Mouse (Mus musculus) forebrain, embryonic 15.5 days (tissue): ENCODE measurements around the gene Slc51a. TPM values are rescaled to one million over a fixed set of nuclear protein-coding genes. Genes with fewer than 3 reads are reported as not detected.
"Not testable (repeated sequence)": the region's sequence is repeated elsewhere in the genome, so short reads cannot be mapped to it uniquely, and the experiment has no call there.

Experiments used
- ATAC-seq: fragments of 200-750 bp; cut with Nextera tagmentation; replicated peaks from 2 replicates; pipeline ENCODE4 v1.8.0; 2017; ENCODE audit warnings: mild to moderate bottlenecking, moderate TSS enrichment, moderate library complexity
- H3K27ac ChIP-seq: fragments of 300-500 bp; sonication (generic); replicated peaks from 2 replicates; pipeline ENCODE4 v1.5.1; 2015; ENCODE audit warnings: mild to moderate bottlenecking, inconsistent platforms
- H3K27me3 ChIP-seq: fragments of 300-500 bp; sonication (generic); 2 replicates; pipeline ENCODE4 v1.6.1; 2015; ENCODE audit warnings: inconsistent platforms
- H3K36me3 ChIP-seq: fragments of 300-500 bp; sonication (generic); 2 replicates; pipeline ENCODE4 v1.6.1; 2015; ENCODE audit warnings: mild to moderate bottlenecking, inconsistent platforms
- H3K4me1 ChIP-seq: fragments of 300-500 bp; sonication (generic); 2 replicates; pipeline ENCODE4 v1.6.1; 2015; ENCODE audit warnings: inconsistent platforms
- H3K4me2 ChIP-seq: fragments of 300-500 bp; sonication (generic); replicated peaks from 2 replicates; pipeline ENCODE4 v1.6.1; 2015; ENCODE audit warnings: mild to moderate bottlenecking, inconsistent platforms
- H3K4me3 ChIP-seq: fragments of 300-500 bp; sonication (generic); 2 replicates; pipeline ENCODE4 v1.5.1; 2015; ENCODE audit warnings: mild to moderate bottlenecking, inconsistent platforms
- H3K9ac ChIP-seq: fragments of 300-500 bp; sonication (generic); replicated peaks from 2 replicates; pipeline ENCODE4 v1.6.1; 2015; ENCODE audit warnings: mild to moderate bottlenecking, inconsistent platforms
- H3K9me3 ChIP-seq: fragments of 300-500 bp; sonication (generic); 2 replicates; pipeline ENCODE4 v1.6.1; 2016; ENCODE audit warnings: inconsistent platforms
- WGBS: fragments of 180-500 bp; shearing (Covaris S2); methylation state at CpG from one replicate; pipeline ENCODE4 v1.1.7; 2015; ENCODE audit warnings: mixed read lengths; 5-methylcytosine and 5-hydroxymethylcytosine counted together
- polyA plus RNA-seq: library from polyadenylated mRNA; unstranded; fragments of >200 nt; fragmentation: Nextera tagmentation; extraction: Ambion mirVana; gene quantifications from 2 replicates; pipeline ENCODE4 v1.2.1, GENCODE M21; 2015

Gene Slc51a
- polyA plus RNA-seq, 1 experiment from 2014 or later, result 0.29 TPM

DNA sequence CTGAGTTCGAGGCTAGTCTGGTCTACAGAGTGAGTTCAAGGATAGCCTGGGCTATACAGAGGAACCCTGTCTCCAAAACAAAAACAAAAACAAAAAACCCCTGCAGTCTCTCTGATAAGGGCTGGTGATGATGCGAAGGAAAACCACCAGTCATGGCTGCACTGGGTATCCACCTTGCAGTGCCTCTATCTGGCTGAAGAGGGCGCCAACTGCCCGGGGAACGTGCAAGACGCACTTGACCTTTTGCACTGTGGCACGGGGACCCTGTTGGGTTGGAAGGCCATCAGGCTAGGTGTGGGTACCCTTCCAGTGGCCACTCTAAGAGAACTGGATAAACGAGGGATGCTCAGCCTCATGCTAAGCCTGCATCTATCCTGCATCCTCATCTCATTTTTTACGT is 19.7 kb upstream of the Slc51a start:
- H3K27ac ChIP-seq, result no peak overlapping the region
- no peak overlapping the region for H3K4me3 ChIP-seq
- no peaks in the 10 kb centered on the region for H3K9me3 ChIP-seq
- H3K4me1 ChIP-seq, result peaks cover 13% of the 10 kb centered on the region
- no peak overlapping the region for H3K9ac ChIP-seq
- 23% methylated on average over 9 of the region's 9 CpGs for whole genome bisulfite sequencing
- H3K4me2 ChIP-seq, result no peak overlapping the region
- H3K36me3 ChIP-seq, result no peaks in the 10 kb centered on the region
- 0 out of 2 replicates have a peak, but pooled peaks have one; percentile 15 for ATAC-seq
- H3K27me3 ChIP-seq, result no peaks in the 10 kb centered on the region

DNA sequence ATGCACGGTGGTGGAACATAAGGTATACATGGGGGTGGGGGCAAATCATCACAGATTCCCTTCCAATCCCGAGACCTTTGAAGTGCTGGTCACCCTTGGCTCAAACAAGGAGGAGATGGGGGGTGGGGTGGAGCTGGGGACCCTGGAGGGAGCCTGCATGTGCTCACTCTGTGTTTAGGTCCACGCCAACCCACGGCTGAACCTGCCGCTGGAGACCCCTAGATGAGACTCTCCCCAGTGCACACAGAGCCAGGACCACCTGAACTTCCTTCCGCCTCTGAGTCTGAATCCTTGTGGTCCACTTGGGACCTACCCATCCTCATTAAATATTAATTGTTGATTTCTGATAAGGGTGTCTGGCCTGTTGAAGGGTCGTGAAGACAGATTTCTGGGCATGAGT is 19.2 kb upstream of the Slc51a start:
- no peaks in the 10 kb centered on the region for H3K27me3 ChIP-seq
- H3K9ac ChIP-seq, result no peak overlapping the region
- no peak for ATAC-seq
- H3K27ac ChIP-seq, result no peak overlapping the region
- no peak overlapping the region for H3K4me3 ChIP-seq
- H3K4me2 ChIP-seq, result no peak overlapping the region
- peaks cover 13% of the 10 kb centered on the region for H3K4me1 ChIP-seq
- no peaks in the 10 kb centered on the region for H3K36me3 ChIP-seq
- no peaks in the 10 kb centered on the region for H3K9me3 ChIP-seq
- 81% methylated on average over 7 of the region's 7 CpGs for WGBS

DNA sequence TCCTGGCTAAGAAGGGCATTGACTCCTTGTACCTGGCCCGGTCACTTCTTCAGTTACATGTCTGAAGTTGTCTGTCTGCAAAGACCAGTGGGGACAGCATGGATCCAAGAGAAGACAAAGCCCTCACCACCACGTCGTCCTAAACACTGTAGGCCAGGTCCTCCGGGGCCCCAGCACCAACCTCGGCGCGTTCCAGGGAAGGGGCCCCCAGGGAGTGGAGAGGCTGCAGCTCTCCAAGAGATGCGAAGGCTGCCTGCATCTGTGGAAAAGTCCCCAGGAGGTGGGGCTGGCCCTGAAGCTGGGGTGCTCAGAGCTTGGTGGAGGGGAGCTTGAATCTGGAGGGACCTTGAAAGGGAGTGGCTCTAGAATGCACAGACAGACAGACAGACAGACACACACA is 18.6 kb upstream of the Slc51a start:
- Histone ChIP-seq H3K4me2 (no peak overlapping the region), H3K4me3 (no peak overlapping the region), H3K27me3 (no peaks in the 10 kb centered on the region), H3K36me3 (no peaks in the 10 kb centered on the region), H3K9me3 (no peaks in the 10 kb centered on the region), H3K27ac (no peak overlapping the region), H3K9ac (no peak overlapping the region), H3K4me1 (peaks cover 13% of the 10 kb centered on the region)
- ATAC-seq, result no peak
- WGBS, result 79% methylated on average over 8 of the region's 8 CpGs

DNA sequence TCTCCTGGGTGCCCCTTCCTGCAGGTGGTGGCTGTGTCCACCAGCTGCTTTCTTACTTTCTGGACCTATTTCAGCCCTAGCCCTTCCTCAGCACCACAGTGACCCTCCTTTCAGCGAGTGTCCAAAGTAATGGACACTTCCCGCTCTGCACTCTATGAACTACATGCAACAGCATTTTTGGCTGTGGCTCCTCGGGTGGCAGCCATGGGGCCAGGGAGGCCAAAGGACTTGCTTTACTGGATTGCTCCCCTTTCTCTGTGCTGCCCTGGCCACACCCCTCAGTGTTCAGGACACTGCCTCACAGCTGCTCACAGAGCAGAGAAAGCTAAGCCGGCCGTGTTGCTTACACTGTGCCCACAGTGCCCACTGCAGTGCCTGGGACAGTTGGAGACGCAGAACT is 16.0 kb upstream of the Slc51a start:
- Histone ChIP-seq H3K4me3 (no peak overlapping the region), H3K4me2 (no peak overlapping the region), H3K4me1 (peaks cover 6% of the 10 kb centered on the region), H3K9me3 (no peaks in the 10 kb centered on the region), H3K36me3 (no peaks in the 10 kb centered on the region), H3K27ac (no peak overlapping the region), H3K9ac (no peak overlapping the region), H3K27me3 (no peaks in the 10 kb centered on the region)
- WGBS, result 73% methylated on average over 6 of the region's 6 CpGs
- no peak for ATAC-seq

DNA sequence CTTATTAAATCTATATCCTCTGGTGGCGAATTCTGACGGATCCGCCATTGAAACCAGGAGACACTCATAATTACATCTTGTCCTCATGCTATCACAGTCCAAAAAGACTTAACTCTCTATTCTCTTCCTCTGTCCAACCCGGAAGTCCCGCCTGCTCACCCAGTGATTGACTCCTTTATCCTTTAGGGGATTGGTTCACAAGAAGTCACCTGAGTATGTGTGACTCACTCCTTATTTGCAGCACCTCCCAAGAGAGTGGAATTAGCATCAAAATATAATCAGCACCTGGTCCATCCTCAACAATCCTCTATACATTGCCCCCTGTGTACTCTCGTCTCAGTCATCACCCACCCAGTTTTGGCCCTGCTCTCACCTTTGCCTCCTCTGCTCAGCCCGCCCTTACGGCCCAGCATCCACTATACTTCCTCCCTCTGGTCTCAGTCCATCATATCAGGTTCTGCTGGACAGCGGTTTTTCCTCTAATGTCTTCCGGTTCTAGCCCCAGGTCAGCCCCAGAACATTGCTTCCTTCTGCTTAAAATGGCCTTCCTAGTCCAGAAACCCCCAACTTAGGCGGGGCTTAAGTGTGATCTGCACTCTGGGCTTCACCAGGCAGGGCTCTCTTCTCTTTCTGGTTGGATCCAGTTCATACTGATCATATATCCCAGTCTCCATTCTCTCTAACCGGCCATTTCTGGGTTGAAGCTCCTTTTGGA is 15.1 kb upstream of the Slc51a start:
- whole genome bisulfite sequencing, result 90% methylated on average over 12 of the region's 12 CpGs
- Histone ChIP-seq H3K27ac (no peak overlapping the region), H3K4me3 (no peak overlapping the region), H3K4me2 (no peak overlapping the region), H3K27me3 (no peaks in the 10 kb centered on the region), H3K4me1 (peaks cover 6% of the 10 kb centered on the region; the same call in 1 of the 2 replicates), H3K9ac (no peak overlapping the region), H3K36me3 (no peaks in the 10 kb centered on the region), H3K9me3 (no peaks in the 10 kb centered on the region)
- no peak for ATAC-seq

DNA sequence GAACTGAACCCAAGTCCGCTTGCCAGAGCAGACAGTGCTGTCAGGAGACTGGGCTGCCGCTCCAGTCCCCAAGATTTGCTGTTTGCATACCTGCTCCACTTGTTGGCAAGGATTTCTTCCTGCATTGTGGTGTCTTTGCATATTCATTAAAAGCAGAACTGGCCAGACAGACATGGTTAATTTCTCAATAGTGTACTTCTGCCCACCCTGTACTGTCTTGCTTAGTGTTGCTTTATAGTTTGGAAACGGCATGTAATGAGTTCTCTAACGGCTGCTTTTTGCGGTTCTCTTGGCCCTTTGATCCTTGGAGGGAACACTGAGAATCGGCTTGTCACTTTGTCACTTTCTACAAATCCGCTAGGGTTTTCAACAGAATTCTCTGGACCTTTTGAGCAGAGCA is 13.8 kb upstream of the Slc51a start:
- Histone ChIP-seq H3K27ac (no peak overlapping the region), H3K9me3 (no peaks in the 10 kb centered on the region), H3K9ac (no peak overlapping the region), H3K4me1 (peaks cover 6% of the 10 kb centered on the region; the same call in 1 of the 2 replicates), H3K4me2 (no peak overlapping the region), H3K4me3 (no peak overlapping the region), H3K36me3 (no peaks in the 10 kb centered on the region), H3K27me3 (no peaks in the 10 kb centered on the region)
- WGBS, result 61% methylated on average over 7 of the region's 7 CpGs
- ATAC-seq, result no peak

DNA sequence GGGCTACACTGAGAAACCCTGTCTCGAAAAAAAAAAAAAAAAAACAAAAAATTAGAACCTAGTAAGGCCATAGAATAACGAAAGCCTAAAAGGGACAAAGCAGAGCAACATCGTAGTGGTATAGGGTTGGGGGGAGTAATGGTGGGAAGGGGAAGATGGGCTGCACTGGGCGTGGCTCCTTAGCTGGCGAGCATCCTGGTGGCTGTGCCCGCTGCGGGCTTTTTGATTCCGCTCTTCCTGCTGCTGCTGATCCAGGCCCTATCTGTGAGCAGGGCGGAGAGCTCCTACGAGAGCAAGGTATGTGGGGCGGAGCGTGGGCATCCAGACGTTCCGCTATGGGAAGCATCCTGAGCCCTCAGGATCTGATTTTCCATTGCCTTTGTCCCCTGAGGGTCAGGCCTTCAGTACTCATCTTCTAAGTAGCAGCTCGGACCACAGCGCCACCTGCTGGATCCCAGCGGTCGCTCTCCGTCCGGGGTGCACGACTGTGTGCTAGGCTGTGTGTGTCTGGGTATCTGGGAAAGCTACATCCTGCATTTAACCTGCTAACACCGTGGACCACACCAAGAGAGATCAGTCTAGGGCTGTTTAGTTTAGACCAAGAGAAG is 11.9 kb upstream of the Slc51a start:
- Histone ChIP-seq H3K36me3 (no peaks in the 10 kb centered on the region), H3K9ac (peak overlapping the region; percentile 65), H3K4me2 (peak overlapping the region; percentile 60), H3K4me1 (peaks cover 6% of the 10 kb centered on the region; the same call in 1 of the 2 replicates), H3K9me3 (no peaks in the 10 kb centered on the region), H3K4me3 (peak overlapping the region; percentile 44), H3K27ac (peak overlapping the region; percentile 63; the same call in 1 of the 2 replicates), H3K27me3 (no peaks in the 10 kb centered on the region)
- ATAC-seq, result peak; percentile 95
- WGBS, result 8% methylated on average over 22 of the region's 22 CpGs

DNA sequence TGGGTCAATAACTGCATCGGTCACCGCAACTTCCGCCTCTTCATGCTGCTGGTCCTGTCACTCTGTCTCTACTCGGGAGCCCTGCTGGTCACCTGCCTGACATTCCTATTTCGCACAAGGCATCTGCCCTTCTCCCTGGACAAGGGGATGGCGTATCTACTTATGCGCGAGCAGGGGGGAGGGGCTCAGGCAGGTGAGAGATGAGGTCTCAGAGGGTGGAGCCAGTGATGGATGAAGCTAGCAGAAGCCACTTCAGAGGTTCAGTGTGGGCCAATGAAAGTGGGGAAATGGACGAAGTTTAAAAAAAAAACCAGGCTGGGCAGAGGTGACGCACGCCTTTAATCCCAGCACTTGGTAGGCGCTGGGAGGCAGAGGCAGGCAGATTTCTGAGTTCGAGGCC is 11.3 kb upstream of the Slc51a start:
- no peaks in the 10 kb centered on the region for H3K9me3 ChIP-seq
- peaks cover 6% of the 10 kb centered on the region; the same call in 1 of the 2 replicates for H3K4me1 ChIP-seq
- H3K27ac ChIP-seq, result no peak overlapping the region
- no peak for ATAC-seq
- no peak overlapping the region for H3K4me3 ChIP-seq
- no peak overlapping the region for H3K9ac ChIP-seq
- no peaks in the 10 kb centered on the region for H3K36me3 ChIP-seq
- H3K4me2 ChIP-seq, result no peak overlapping the region
- no peaks in the 10 kb centered on the region for H3K27me3 ChIP-seq
- WGBS, result 75% methylated on average over 13 of the region's 13 CpGs

DNA sequence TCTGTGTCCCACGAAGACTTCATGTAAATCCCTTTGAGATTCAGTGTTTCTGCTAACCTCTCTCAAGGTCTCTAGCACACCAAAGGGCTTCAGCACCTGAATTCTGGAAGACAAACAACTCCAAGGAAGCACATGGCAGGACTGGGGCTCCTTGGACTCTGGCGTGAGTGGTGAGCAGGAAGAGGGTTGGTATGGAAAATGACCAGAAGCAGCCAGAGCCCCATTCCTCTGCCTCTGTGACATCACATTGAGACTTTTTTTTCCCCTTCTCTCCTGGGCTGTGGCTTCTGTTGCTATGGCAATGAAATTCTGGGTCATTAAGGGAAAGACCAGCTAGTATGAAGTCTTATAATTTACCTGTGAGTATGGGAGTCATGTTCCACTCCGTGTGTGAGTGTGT is 8.3 kb upstream of the Slc51a start, which contains the start of gene Zdhhc19:
Zdhhc19 (plus strand) TSS at position 301 of the 400 bp plus-strand sequence.
- Histone ChIP-seq H3K9me3 (no peaks in the 10 kb centered on the region), H3K4me2 (no peak within 1 kb of the TSS), H3K36me3 (no peaks in the 10 kb centered on the region), H3K4me3 (no peak within 1 kb of the TSS), H3K27me3 (no peaks in the 10 kb centered on the region), H3K4me1 (peaks cover 6% of the 10 kb centered on the region; the same call in 1 of the 2 replicates), H3K27ac (no peak within 1 kb of the TSS), H3K9ac (no peak within 1 kb of the TSS)
- WGBS, result 78% methylated on average over 3 of the region's 3 CpGs
- no peak for ATAC-seq

DNA sequence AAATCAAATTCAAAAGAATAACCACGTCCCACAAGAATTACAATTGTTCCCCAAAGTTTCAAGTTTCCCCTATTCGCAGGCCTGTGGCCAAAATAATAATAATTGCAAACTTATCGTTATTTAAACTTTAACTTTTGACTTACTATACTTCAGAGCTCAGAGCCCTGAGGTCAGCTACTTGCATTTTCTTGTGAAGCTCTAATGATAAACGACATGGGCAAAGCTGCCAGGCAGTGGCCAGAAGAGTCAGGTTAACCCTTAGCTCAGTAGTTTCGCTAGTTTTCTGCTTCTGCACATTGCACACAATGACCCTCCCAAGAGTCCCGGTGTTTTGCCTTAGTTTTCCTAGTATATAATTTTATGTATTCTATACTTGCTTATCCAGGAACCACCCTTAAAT is 6.7 kb upstream of the Slc51a start:
- not testable (repeated sequence) for ATAC-seq, H3K9me3 ChIP-seq, H3K27me3 ChIP-seq, H3K36me3 ChIP-seq, H3K27ac ChIP-seq, H3K9ac ChIP-seq, H3K4me1 ChIP-seq, H3K4me2 ChIP-seq, H3K4me3 ChIP-seq
- 78% methylated on average over 6 of the region's 6 CpGs for WGBS

GRCm38 (mm10) chr16:32488939-32489338 is 1.3 kb upstream of the Slc51a start:
- Histone ChIP-seq H3K36me3 (no peaks in the 10 kb centered on the region), H3K4me1 (no peaks in the 10 kb centered on the region), H3K9me3 (no peaks in the 10 kb centered on the region), H3K9ac (no peak overlapping the region), H3K27me3 (no peaks in the 10 kb centered on the region), H3K4me2 (no peak overlapping the region), H3K4me3 (no peak overlapping the region), H3K27ac (no peak overlapping the region)
- 97% methylated on average over 3 of the region's 3 CpGs for WGBS
- ATAC-seq, result no peak

- H3K36me3 ChIP-seq, result no peaks in the 10 kb centered on the region
These were observed 1.6 kb downstream of the Slc51a start for GRCm38 (mm10) chr16:32486046-32486445.

More at GRCm38 (mm10) chr16:32486046-32486445, 1.6 kb downstream of the Slc51a start:
- Histone ChIP-seq H3K4me2 (no peak overlapping the region), H3K9me3 (no peaks in the 10 kb centered on the region), H3K4me3 (no peak overlapping the region), H3K27ac (no peak overlapping the region), H3K27me3 (no peaks in the 10 kb centered on the region), H3K4me1 (no peaks in the 10 kb centered on the region), H3K9ac (no peak overlapping the region)
- ATAC-seq, result no peak
- 78% methylated on average over 6 of the region's 6 CpGs for WGBS
